Mouse (Mus musculus) cerebral cortex, adult 2 months (tissue): ENCODE data around the gene Rnf214.

Source experiments
- WGBS: fragments of 180-500 bp; shearing (Covaris S2); methylation state at CpG from one replicate; pipeline ENCODE4 v1.1.7; 2018; 5-methylcytosine and 5-hydroxymethylcytosine counted together

Rnf214 gene

DNA sequence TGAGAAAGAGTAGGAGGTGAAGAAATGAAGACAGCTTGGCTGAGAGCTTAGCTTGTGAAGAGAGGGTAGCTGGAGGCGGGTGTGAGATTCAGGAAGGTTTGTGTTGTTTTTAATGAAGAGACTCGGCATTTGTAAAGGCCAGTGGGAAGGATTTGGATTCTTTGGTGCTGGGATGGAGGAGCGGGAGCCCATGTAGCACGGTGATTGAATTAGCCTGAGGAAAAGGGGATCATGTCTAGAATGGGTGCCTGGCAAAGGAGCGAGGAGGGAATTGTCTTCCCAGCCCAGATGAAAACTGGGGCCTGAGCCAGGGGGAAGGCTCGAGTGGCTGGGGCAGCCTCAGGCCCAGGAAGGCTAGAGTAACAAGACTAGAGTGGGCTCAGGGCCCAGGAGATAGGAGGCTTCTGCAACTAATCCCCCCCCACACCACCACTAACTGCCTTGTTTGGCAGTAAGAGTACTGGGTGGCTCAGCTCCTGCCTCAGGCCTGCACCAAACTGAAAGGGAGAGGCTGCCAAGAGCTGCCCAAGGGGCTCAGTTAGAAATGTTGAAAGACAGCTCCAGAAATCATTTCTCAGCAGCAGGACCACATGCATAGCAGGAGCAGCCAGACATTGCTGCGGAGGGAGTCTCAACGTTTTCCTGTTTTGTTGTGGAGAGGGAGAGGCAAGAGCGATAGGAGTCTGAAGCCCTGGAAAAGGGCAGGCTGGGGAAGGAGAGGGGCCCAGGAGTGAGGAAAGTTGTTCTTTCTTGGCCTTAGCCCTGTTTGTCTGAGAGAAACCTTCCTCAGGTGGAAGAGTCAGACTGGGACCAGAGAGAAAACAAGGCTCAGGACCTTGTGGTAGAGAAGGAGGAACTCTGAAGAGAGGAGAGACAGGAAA is 56.9 kb downstream of the Rnf214 start:
- 15% methylated on average over 9 of the region's 9 CpGs for WGBS

- WGBS: 76% methylated on average over 5 of the region's 5 CpGs
These were observed 59.7 kb downstream of the Rnf214 start for GRCm38 (mm10) chr9:45846891-45847460.

- 77% methylated on average over 2 of the region's 2 CpGs for WGBS
These were observed 60.5 kb downstream of the Rnf214 start for GRCm38 (mm10) chr9:45846176-45846575.

DNA sequence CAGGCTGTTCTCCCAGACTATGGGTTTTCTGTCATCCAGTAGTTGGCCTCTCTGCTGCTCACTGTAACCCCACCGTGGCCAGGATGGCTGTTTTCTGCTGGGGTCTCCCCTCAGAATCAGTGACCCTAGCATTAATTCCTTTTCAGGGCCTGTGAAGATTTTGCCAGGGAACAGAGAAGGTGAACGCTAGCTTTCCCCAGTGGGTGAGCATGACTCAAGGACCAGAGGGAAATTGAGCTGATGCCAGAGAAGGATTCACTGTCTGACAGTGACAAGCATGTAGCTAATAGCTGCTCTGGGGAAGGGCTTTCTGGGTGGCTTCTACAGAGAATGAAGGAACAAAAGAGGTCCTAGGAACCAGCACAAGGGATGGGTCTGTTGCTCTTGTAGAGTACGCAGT is 61.2 kb downstream of the Rnf214 start:
- 71% methylated on average over 3 of the region's 3 CpGs for WGBS

DNA sequence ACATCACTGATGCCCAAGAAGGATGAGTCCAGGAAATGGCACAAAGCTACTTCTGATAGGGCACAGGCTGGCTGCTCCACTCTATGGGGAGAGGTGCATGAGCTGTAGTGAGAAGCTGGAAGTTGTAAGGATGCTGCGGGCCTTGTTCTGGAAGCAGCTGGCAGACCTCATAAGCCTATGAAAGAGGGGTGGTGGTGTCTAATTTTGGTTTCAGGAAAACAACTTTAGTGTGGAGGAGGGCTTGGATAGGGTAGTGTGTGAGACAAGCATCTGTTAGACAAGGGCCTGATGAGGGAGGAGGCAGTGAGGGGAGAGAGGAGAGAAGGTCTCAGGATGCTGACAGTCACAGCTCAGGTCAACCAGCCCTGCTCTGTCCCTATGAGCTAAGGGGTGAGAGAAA is 62.9 kb downstream of the Rnf214 start:
- 22% methylated on average over 1 of the region's 1 CpGs for WGBS

DNA sequence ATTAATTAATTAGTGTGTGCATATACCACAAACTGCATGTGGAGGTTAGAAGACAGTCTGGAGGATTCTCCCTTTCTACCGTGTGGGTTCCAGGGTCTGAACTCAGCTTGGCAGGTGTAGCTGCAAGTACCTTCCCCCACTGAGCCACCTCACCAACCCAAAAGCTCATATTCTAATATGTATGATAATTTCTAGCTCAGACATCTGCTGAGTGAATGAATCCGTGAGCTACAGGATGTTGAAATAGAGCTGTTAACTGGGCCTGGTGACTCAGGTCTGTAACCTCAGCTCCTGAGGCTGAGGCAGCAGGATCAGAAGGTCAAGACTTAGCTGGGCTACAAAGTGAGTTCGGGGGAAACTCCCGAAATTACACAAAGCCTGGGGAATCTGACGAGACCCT is 63.7 kb downstream of the Rnf214 start:
- WGBS: 68% methylated on average over 5 of the region's 5 CpGs

- WGBS: 57% methylated on average over 6 of the region's 6 CpGs
These were observed 65.3 kb downstream of the Rnf214 start for GRCm38 (mm10) chr9:45841458-45841857.

DNA sequence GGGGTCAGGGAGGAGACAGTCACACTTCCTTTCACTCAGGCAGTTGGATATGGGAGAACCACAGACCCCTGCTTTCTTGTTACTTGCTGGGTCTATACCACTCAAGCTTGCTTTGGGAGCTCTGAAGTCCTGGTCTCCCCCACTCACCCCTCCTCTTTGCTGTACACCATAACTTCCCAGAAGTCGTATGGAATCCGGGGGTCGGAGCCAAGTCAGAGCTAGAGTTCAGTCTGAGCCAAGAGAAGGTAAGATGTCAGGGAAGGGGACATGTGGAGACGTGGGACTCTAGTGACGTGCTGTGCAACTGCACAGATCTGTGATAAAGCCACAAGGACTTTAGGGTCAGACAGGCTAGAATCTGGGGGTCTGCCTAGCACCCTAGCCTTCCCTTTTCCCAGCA is 66.4 kb downstream of the Rnf214 start:
- 31% methylated on average over 5 of the region's 5 CpGs for WGBS

- WGBS: 50% methylated on average over 7 of the region's 7 CpGs
These were observed 66.8 kb downstream of the Rnf214 start for GRCm38 (mm10) chr9:45839982-45840300.

DNA sequence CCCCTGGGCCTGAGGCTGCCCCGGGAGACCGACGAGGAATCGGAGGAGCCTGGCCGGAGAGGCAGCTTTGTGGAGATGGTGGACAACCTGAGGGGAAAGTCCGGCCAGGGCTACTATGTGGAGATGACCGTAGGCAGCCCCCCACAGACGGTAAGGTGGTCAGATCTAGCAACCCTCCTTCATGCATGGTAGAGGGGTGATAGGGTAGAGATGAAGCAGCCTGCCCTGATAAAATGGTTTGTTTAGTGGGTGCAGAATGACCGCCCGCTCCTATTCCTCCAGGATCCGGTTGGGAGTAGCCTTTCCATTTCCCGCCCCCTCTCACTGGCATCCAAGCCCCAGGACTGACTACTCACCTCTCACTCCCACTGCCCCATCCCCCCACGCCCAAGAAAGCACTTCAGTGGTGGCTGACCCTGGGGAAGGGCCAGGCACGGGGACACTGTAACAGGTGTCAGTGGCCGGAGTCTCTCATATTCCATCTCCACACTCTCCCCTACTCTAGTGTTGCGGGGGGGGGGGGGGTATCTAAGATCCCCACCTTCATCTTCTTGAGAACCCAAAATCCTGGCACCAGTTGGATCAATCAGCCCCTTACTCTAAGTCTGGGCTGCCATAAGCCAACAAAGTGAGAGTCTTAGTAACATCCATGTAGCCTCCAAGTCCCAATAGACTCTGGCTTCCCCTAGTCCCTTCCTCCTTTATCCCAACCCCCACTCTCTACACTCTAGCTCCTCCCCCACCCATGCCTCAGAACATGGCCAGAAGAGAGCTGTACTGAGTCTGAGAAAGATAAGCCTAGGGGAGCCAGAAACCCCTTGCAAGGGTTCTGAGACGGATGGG is 67.4 kb downstream of the Rnf214 start:
- 7% methylated on average over 17 of the region's 17 CpGs for WGBS

DNA sequence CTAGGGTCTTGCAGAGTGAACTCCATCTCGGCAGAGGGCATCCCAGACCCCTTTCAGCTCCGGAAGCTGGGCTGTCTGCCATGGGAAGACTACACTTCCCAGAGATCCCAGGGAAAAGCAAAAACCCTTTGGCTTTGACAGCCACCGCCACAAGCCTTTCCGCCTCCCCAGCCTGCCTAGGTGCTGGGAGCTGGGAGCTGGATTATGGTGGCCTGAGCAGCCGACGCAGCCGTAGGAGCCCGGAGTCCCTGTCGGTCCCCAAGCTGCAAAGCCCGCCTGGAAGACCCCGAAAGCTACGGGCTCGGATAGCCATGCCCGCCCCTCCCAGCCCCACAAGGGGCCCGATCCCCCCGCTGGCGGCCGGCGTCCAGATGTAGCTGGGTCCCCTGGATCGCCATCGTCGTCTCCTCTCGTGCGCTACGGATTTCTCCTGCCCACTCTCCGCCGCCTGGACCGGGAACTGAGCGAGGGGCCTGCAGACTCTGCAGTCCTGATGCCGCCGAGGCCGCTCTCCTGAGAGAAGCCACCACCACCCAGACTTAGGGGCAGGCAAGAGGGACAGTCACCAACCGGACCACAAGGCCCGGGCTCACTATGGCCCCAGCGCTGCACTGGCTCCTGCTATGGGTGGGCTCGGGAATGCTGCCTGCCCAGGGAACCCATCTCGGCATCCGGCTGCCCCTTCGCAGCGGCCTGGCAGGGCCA is 68.1 kb downstream of the Rnf214 start, which contains the start of gene Bace1:
Bace1 (plus strand) TSS at position 147 of the 705 bp plus-strand sequence.
- under 1% methylated on average over 40 of the region's 40 CpGs for WGBS

DNA sequence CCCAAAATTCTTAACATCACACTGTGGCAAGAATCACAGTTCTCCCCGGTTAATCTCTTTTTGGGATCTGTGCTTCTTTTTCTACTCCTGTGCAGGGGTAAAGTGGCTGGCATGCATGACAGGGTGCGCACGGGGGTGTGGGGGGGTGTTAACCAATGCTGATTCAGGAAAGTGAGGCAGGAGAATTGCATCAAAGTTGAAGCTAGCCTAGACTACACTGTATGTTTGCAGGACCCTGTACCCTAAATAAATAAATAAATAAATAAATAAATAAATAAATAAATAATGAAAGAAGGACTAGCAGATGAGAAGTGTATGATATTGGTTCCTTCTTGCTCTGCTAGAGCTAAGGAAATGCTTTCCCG is 68.7 kb downstream of the Rnf214 start:
- 13% methylated on average over 4 of the region's 4 CpGs for WGBS

DNA sequence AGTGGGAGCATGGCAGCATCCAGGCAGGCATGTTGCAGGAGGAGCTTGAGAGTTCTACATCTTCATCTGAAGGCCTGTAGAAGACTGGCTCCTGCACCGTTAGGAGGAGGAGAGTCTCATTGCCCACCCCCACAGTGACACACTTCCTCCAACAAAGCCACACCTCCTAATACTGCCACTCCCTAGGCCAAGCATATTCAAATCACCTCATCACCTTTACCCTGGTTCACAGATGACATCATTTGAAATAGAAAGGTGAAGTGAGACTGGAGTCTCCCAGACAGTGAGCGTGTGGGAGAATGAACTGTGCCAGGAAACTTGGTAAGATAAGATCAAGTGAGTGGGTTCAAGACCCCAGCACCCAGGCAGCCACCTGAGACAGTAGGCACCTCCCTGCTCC is 73.2 kb downstream of the Rnf214 start:
- 90% methylated on average over 2 of the region's 2 CpGs for WGBS

DNA sequence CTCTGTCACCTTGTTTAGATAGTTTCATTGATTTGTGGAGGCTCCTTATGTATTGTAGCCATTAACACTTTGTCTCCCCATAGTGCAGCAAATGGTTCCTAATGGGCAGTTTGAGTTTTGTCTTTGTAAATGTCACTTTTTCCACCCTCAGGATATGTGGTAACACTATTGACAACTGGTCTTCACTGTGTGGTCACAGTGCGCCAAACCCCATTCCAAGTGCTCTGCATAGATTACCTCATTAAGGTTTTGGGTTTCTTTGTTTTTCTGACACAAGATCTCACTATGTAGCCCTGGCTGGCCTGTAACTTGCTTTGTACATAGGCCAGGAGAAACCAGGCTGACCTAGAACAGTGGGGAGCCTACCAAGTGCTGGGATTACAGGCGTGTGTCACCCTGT is 73.8 kb downstream of the Rnf214 start:
- WGBS: 98% methylated on average over 2 of the region's 2 CpGs

- 21% methylated on average over 10 of the region's 10 CpGs for WGBS
These were observed 77.6 kb downstream of the Rnf214 start for GRCm38 (mm10) chr9:45829107-45829506.

GRCm38 (mm10) chr9:45828291-45828963 is 78.3 kb downstream of the Rnf214 start, which contains the start of gene Cep164:
Gene Cep164 (minus strand): TSS chr9:45828691.
- whole genome bisulfite sequencing: under 1% methylated on average over 31 of the region's 31 CpGs

GRCm38 (mm10) chr9:45827663-45828290 is 78.9 kb downstream of the Rnf214 start:
- 3% methylated on average over 23 of the region's 23 CpGs for WGBS

DNA sequence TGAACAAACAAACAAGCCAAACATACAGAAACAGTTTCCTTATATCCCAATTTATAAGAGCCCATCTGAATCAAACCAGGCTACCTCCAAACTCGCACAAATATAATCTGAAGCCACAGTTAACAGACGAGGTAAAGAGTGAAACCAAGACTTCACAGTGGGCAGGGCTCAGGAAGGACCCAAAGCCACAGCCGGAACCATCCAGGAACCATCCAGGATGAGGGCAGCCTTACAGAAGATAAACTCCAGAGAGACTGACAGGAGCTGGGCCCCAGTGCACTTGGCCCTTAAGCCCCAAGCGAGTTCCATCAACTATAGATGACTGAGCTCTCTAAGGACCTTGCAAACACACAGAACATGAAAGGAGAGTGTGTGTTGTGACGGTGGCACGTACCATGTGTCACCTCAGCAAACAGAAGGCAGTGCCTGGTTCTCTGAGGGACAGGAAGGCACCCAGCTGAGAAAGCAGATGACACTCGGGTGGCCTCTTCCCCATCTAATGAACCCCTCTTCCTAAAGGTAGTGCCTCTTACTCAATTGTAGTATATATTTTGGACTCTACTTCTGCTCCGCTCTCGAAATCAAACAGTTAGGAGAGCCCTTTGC is 88.2 kb downstream of the Rnf214 start:
- WGBS: 79% methylated on average over 9 of the region's 9 CpGs

DNA sequence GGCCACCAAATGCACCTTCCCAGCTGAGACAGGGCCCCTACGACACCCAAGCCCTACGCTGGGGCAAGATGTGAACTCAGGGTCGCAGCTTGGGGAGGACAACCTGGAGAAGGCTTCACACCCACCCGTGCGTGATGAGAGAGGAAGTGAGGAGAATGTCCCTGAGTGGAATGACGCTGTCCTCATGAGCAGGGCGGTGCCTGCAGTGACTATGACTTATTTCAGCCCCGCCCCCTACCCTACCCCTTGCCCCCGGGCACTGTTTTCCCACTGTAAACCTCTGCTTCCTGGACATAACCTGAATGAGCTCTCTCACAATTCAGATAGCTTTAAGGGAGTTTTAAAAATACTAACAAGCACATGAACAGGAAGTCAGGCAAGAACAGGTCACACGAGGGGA is 91.2 kb downstream of the Rnf214 start:
- 68% methylated on average over 10 of the region's 10 CpGs for WGBS

- 26% methylated on average over 9 of the region's 9 CpGs for WGBS
These were observed 91.6 kb downstream of the Rnf214 start for GRCm38 (mm10) chr9:45815113-45815512.
